Mouse (Mus musculus) E14TG2a.4 (cell line): Measurements from ENCODE around the gene Gkn1.

Experiments
- CTCF ChIP-seq: conservative IDR thresholded peaks from 2 replicates; pipeline ENCODE4 v1.5.1; 2014; ENCODE audit warnings: low read length
- POU5F1 ChIP-seq: IDR thresholded peaks from 2 replicates; pipeline ENCODE4 v1.6.1; 2014; ENCODE audit warnings: low read length, borderline replicate concordance

DNA sequence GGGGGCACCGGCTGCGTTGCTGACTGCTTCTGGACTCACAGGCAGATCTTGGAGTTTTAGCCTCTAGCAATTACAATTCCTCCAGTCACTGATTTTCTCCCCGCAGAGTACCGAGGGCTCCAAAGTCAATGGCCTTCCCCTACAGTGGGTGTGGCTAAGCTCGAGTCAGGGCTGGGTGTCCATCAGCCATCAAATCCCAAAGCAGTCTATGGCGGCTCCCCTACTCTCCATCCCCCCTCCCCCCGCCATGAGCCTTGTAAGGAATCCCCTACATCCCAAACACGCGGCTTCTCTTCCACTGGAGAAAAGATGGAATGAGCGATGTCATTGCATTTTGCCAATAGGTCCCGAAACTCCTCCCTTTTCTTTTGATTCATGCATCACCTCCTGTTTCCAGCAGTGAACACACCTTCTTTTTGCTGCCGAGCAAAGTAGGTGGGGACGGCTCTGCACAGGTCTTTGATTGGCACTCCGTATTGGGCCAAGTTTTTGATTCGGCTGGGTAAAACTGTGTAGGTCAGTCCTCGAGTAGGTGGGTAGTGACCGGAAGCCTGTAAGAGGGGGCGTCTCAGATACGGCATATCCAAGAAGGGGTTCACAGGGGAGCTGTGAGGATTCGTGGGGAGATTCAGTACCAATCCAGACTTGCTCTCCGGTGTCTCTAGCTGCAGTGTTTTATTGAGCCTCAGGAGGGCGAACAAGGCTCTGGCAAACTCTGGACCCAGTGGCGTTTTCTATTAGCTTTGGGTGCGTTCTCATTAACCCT lies 33.4 kb upstream of the Gkn1 start:
- TF ChIP-seq CTCF (peak; percentile 52), POU5F1 (no peak)
